Mouse (Mus musculus) skeletal muscle tissue, postnatal 0 days (tissue): ENCODE data around the gene Gabbr2. TPM values are rescaled to one million over a fixed set of nuclear protein-coding genes. Genes with fewer than 3 reads are reported as not detected.

Experiments used
- polyA plus RNA-seq: library from polyadenylated mRNA; unstranded; fragments of >200 nt; fragmentation: Nextera tagmentation; extraction: Ambion mirVana; gene quantifications from 2 replicates; pipeline ENCODE4 v1.2.1, GENCODE M21; 2015

The Gabbr2 gene
- polyA plus RNA-seq: 0.04 and 0.09 TPM in 2 replicates

DNA sequence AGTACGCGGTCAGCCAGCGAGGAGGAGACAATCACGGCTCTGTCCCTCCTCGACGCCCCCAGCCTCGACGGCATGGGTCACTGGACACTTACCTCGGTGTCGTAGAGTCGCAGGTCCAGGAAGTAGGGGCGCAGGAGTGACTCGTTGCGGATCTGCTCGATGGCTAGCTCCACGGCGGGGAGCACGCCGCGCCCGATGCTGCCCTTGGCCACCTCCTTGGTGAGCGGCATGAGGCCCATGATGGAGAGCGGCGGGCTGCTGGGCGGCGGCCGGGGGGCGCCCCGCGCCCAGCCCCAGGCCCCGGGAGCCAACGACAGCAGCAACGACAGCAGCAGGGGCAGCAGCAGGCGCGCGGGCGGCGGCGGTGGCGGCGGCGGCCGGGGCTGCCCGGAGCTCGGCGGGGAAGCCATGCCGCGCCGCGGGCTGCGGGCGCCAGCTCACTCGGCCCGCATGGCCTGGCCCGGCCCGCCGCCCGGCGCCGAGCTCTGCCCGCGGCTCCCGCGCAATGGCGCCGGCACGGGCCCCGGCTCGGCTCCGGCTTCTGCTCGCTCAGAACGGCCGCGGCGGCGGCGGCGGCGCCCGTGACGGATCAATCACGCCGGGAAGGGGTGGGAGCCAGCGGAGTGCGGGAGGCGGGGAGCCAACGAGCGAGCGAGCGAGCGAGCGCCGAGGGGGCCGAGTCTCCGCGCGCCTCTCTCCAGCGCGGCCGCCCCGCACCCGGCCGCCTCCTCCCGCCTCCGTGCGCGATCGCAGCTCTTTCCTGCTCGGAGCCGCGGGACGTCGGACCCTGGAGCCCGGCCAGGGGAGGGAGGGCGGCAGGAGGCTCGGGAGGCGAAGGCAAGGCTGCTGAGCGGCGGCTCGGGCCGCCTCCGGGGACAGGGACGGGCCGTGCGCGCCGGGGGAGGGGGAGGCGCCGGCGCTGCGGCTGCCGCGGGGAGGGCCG lies at the start of gene Gabbr2:
TSS of gene Gabbr2 (minus strand) at position 858 of the 943 bp plus-strand sequence.

DNA sequence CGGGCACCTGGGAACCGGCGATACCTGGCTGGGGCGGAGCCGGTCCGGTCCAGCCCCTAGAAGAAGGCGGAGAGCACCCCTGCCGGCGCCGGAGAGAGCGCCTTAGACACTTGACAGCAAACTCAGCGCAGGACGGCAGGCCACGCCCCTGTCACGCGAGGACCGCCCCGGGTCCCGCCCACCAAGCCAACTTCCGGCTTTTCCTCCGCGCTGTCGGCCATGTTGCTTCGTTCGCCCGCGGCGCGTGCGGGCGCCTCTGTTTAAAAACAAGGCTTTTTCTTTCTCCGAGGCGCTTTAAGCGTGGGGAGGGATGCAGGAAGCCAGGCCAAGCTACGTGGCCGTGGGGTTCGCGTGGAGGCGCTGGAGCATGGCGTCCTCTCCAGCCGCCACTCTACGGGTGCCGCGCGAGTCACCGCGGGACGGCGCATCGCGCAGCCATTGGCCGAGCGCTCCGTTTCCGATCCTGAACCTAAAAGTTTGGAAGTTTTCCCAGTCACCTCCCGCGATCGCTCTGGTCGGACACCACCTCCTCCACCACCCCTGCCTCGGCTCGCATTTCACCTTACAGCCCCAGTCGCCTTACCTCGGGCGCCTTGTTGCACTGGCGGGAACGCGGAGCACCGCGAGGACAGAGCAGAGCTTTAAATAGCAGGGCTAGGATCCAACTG lies 341.5 kb downstream of the Gabbr2 start, which contains the start of gene Tbc1d2:
TSS of gene Tbc1d2 (minus strand) at position 124 of the 668 bp plus-strand sequence.

Other genes with a start within 250 kb of the Gabbr2 start
- gene Anks6, start 65.6 kb upstream of the Gabbr2 start, polyA plus RNA-seq: 1.7 and 1.9 TPM in 2 replicates
- 1.0 and 1.5 TPM in 2 replicates for gene Galnt12, start 100.0 kb upstream of the Gabbr2 start, polyA plus RNA-seq
- 29.3 and 39.7 TPM in 2 replicates for gene Col15a1, start 216.3 kb upstream of the Gabbr2 start, polyA plus RNA-seq